Mouse (Mus musculus) hindbrain, embryonic 14.5 days (tissue): ENCODE results near the gene Ddx20. TPM values are rescaled to one million over a fixed set of nuclear protein-coding genes. Genes with fewer than 3 reads are reported as not detected.
A peak's percentile ranks its signal among the peaks of the same experiment; 100 is the strongest.

Experiments used
- ATAC-seq: fragments of 200-750 bp; cut with Nextera tagmentation; 2 replicates; pipeline ENCODE4 v1.8.0; 2017; ENCODE audit warnings: moderate number of reproducible peaks, mild to moderate bottlenecking, moderate TSS enrichment, moderate library complexity; ENCODE audit not compliant: low FRiP score
- DNase-seq: peaks from one replicate; pipeline ENCODE4 v3.0.0-alpha.2; 2015; ENCODE audit warnings: low spot score
- H3K27ac ChIP-seq: fragments of 300-500 bp; sonication (generic); 2 replicates; pipeline ENCODE4 v1.5.1; 2014; ENCODE audit warnings: mild to moderate bottlenecking, moderate library complexity
- H3K27me3 ChIP-seq: fragments of 300-500 bp; sonication (generic); 2 replicates; pipeline ENCODE4 v1.6.1; 2014; ENCODE audit warnings: mild to moderate bottlenecking, low read length, mixed read lengths; ENCODE audit not compliant: control insufficient read depth, insufficient read depth
- H3K36me3 ChIP-seq: fragments of 300-500 bp; sonication (generic); replicated peaks from 2 replicates; pipeline ENCODE4 v1.6.1; 2014; ENCODE audit not compliant: control insufficient read depth, insufficient read depth
- H3K4me1 ChIP-seq: fragments of 300-500 bp; sonication (generic); replicated peaks from 2 replicates; pipeline ENCODE4 v1.6.1; 2014; ENCODE audit warnings: antibody characterized with exemption, low read length, mixed read lengths; ENCODE audit not compliant: control insufficient read depth, insufficient read depth
- H3K4me2 ChIP-seq: fragments of 300-500 bp; sonication (generic); replicated peaks from 2 replicates; pipeline ENCODE4 v1.6.1; 2014; ENCODE audit warnings: mild to moderate bottlenecking, moderate library complexity
- H3K4me3 ChIP-seq: fragments of 300-500 bp; sonication (generic); replicated peaks from 2 replicates; pipeline ENCODE4 v1.5.1; 2014; ENCODE audit warnings: mild to moderate bottlenecking, low read length
- H3K9ac ChIP-seq: fragments of 300-500 bp; sonication (generic); 2 replicates; pipeline ENCODE4 v1.6.1; 2014
- H3K9me3 ChIP-seq: fragments of 300-500 bp; sonication (generic); 2 replicates; pipeline ENCODE4 v1.6.1; 2016; ENCODE audit warnings: low read length; ENCODE audit not compliant: control insufficient read depth
- WGBS: fragments of 180-500 bp; shearing (Covaris S2); extraction: QIAGEN DNeasy Blood & Tissue Kit; methylation state at CpG from one replicate; pipeline ENCODE4 v1.1.7; 2014; 5-methylcytosine and 5-hydroxymethylcytosine counted together
- polyA plus RNA-seq: library from polyadenylated mRNA; unstranded; fragments of >200 nt; fragmentation: Nextera tagmentation; extraction: Ambion mirVana; gene quantifications from 2 replicates; pipeline ENCODE4 v1.2.1, GENCODE M21; 2014

Ddx20 gene
- polyA plus RNA-seq, 1 experiment from 2014 or later, result 21.6 TPM

GRCm38 (mm10) chr3:105699241-105699933, 12.0 kb upstream of the Ddx20 start:
- no peak for ATAC-seq
- no peak overlapping the region for H3K4me2 ChIP-seq
- DNase-seq, result no peak
- H3K9ac ChIP-seq, result no peak overlapping the region
- WGBS, result 65% methylated on average over 3 of the region's 3 CpGs
- no peaks in the 10 kb centered on the region for H3K9me3 ChIP-seq
- H3K4me3 ChIP-seq, result no peak overlapping the region
- H3K27ac ChIP-seq, result no peak overlapping the region
- H3K27me3 ChIP-seq, result peaks cover 7% of the 10 kb centered on the region; the same call in 1 of the 2 replicates
- H3K4me1 ChIP-seq, result peaks cover 23% of the 10 kb centered on the region
- H3K36me3 ChIP-seq, result no peaks in the 10 kb centered on the region

- Histone ChIP-seq H3K9ac (no peak overlapping the region), H3K36me3 (no peaks in the 10 kb centered on the region), H3K27me3 (peaks cover 4% of the 10 kb centered on the region; the same call in 1 of the 2 replicates), H3K9me3 (no peaks in the 10 kb centered on the region), H3K4me1 (peaks cover 23% of the 10 kb centered on the region), H3K4me2 (no peak overlapping the region), H3K4me3 (no peak overlapping the region), H3K27ac (no peak overlapping the region)
- DNase-seq (no peak), ATAC-seq (no peak)
- WGBS, result 87% methylated on average over 1 of the region's 1 CpGs
Observed at GRCm38 (mm10) chr3:105698311-105698710, 10.9 kb upstream of the Ddx20 start.

DNA sequence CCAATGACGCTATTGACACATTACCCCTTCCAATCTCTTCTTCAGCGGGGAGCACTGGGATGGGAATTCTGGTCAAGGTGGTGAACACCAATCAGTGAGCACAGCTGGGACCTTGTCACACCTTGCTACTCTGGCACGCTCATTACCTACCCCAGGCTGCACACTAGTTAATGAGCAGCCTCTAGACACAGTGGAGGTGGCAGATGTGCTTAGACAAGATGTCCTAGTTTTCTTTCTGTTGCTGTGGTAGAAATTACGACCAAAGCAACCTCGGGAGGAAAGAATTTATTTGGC, 9.7 kb upstream of the Ddx20 start:
- Histone ChIP-seq H3K27ac (no peak overlapping the region), H3K4me2 (no peak overlapping the region), H3K4me1 (peaks cover 23% of the 10 kb centered on the region), H3K9me3 (no peaks in the 10 kb centered on the region), H3K36me3 (no peaks in the 10 kb centered on the region), H3K9ac (no peak overlapping the region), H3K4me3 (no peak overlapping the region), H3K27me3 (no peaks in the 10 kb centered on the region)
- ATAC-seq (0 out of 2 replicates have a peak, but pooled peaks have one; percentile 18), DNase-seq (no peak)
- 60% methylated on average over 5 of the region's 5 CpGs for WGBS

- Histone ChIP-seq H3K4me2 (peak overlapping the region; percentile 19), H3K9me3 (no peaks in the 10 kb centered on the region), H3K27me3 (no peaks in the 10 kb centered on the region), H3K4me3 (no peak overlapping the region), H3K4me1 (peaks cover 23% of the 10 kb centered on the region), H3K27ac (peak overlapping the region; percentile 6; the same call in 1 of the 2 replicates), H3K9ac (no peak overlapping the region), H3K36me3 (no peaks in the 10 kb centered on the region)
- WGBS, result 53% methylated on average over 17 of the region's 17 CpGs
- ATAC-seq, result 0 out of 2 replicates have a peak, but pooled peaks have one; percentile 28
- no peak for DNase-seq
Observed at GRCm38 (mm10) chr3:105696387-105697147, 9.2 kb upstream of the Ddx20 start.

- Histone ChIP-seq H3K4me2 (peak overlapping the region; percentile 19), H3K4me1 (peaks cover 23% of the 10 kb centered on the region), H3K27me3 (no peaks in the 10 kb centered on the region), H3K27ac (peak overlapping the region; percentile 44; the same call in 1 of the 2 replicates), H3K36me3 (no peaks in the 10 kb centered on the region), H3K4me3 (no peak overlapping the region), H3K9me3 (no peaks in the 10 kb centered on the region), H3K9ac (no peak overlapping the region)
- DNase-seq (no peak), ATAC-seq (peak; percentile 47)
- 26% methylated on average over 20 of the region's 20 CpGs for WGBS
Observed at GRCm38 (mm10) chr3:105695476-105696386, 8.4 kb upstream of the Ddx20 start.

DNA sequence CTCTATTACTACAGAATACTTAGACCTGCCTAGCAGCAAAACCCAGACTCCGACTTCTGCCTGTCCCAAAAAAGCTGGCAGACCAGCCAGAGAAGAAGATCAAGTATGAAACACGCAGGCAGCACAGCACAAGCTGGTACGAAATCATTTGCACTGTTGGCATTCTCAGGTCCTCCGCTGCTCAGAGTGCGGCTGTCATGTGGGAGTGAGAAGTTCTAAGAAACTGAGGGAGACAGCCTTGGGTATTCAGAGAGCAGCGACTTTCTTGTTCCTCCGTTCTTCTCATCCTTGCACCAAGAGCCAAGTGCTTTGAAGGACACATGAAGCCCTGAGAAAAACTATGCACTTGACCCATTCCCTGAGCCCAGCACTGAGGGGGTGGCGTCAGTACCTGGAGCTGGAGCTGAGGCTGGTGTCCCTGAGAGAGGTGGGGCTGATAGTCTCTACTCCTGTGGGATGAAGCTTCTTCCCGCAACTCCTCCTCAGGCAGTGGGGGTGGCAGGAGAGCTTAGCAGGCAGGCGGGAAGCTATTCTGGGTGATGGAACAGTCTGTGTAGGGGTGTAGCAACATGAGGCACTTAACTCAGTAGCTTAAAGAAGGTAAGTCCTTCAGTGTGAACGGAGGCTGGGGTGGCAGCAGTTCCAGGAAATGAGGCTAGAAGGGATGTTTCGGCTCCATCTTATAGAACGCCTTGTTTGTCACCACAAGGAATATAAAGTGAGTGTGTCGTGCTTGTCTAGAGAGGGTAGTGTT, 6.1 kb upstream of the Ddx20 start:
- Histone ChIP-seq H3K27me3 (no peaks in the 10 kb centered on the region), H3K4me2 (no peak overlapping the region), H3K9ac (no peak overlapping the region), H3K36me3 (no peaks in the 10 kb centered on the region), H3K4me1 (peaks cover 23% of the 10 kb centered on the region), H3K9me3 (no peaks in the 10 kb centered on the region), H3K4me3 (no peak overlapping the region), H3K27ac (no peak overlapping the region)
- 77% methylated on average over 14 of the region's 14 CpGs for WGBS
- DNase-seq, result no peak
- ATAC-seq, result no peak

DNA sequence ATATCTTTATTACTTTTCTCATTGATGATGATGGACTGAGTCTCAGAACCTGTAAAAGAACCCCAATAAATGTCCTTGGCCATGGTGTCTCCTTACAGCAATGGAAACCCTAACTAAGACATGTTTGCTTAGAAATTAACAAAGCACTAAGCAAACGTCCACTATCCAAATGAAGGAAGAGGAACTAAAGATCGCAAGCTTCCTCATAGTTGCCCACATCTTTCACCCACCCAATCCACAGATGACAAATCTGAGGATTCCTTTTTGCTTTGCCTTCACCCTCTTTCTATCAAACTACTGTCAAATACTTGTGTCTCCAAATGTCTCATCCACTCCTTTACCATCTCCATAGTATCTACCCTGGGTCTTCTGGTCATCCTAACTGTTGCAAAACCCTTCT, 1.2 kb upstream of the Ddx20 start:
- no peak overlapping the region for H3K9ac ChIP-seq
- no peaks in the 10 kb centered on the region for H3K9me3 ChIP-seq
- ATAC-seq, result no peak
- peaks cover 10% of the 10 kb centered on the region; the same call in 1 of the 2 replicates for H3K36me3 ChIP-seq
- no peak overlapping the region for H3K27ac ChIP-seq
- no peak overlapping the region for H3K4me3 ChIP-seq
- no peak overlapping the region for H3K4me2 ChIP-seq
- H3K27me3 ChIP-seq, result no peaks in the 10 kb centered on the region
- DNase-seq, result no peak
- WGBS, result 94% methylated on average over 2 of the region's 2 CpGs
- H3K4me1 ChIP-seq, result peaks cover 8% of the 10 kb centered on the region; the same call in 1 of the 2 replicates

DNA sequence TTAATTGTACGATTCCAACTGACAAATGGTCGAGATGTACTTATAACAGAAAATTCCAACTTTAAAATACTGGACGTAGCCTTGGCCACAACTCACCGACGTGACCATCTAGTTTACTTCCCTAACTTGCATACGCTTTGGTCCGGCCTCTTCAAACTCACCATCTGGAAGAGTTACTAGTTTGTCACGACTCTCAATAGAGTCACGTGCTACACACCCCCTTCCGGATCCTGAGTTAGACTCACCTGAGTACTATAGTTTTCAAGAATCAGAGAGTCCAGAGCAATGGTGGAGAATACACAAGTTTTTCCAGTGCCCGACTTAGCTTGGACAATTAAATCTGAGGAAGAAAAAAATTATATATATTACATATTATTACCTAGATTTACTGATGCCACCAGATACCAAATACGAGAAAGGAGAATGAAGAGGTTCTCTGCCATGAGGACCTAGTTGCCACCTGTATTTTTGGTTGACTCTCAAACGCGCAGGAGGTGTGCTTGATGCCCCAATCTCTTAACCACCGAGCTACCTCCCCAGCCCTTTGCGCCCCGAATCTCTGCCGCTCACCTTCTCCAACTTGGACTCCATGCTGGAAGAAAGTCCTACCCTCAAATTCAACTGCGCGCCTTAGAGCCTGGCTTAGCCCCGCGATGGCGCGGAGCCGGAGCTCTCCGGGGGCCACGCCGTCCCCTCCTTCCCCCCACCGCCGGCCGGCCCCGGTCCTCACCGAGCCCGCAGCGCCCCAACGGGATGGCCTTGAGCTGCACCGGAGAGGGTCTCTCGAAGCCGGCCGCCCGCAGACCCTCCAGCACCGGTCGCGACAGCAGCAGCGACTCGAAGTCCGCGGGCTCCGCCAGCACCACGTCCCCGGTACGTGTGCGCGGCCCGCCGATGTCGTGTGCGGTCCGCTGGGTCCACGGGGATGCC, 715 bp downstream of the Ddx20 start:
- Histone ChIP-seq H3K9me3 (no peaks in the 10 kb centered on the region), H3K36me3 (peaks cover 27% of the 10 kb centered on the region), H3K27ac (peak overlapping the region; percentile 76), H3K4me3 (peak overlapping the region; percentile 89), H3K27me3 (no peaks in the 10 kb centered on the region), H3K9ac (peak overlapping the region; percentile 89), H3K4me2 (peak overlapping the region; percentile 67), H3K4me1 (peaks cover 8% of the 10 kb centered on the region; the same call in 1 of the 2 replicates)
- ATAC-seq (no peak; the same call in 1 of the 2 replicates), DNase-seq (no peak)
- 10% methylated on average over 57 of the region's 60 CpGs for WGBS
